Mouse (Mus musculus): Measurements from ENCODE around the gene Chd5. TPM values are rescaled to one million over a fixed set of nuclear protein-coding genes. Genes with fewer than 3 reads are reported as not detected.

Gene Chd5
- 0.04 TPM in 1 of 2 replicates, not detected in the other for polyA plus RNA-seq (2015; fragmentation: Nextera tagmentation; extraction: Ambion mirVana)

DNA sequence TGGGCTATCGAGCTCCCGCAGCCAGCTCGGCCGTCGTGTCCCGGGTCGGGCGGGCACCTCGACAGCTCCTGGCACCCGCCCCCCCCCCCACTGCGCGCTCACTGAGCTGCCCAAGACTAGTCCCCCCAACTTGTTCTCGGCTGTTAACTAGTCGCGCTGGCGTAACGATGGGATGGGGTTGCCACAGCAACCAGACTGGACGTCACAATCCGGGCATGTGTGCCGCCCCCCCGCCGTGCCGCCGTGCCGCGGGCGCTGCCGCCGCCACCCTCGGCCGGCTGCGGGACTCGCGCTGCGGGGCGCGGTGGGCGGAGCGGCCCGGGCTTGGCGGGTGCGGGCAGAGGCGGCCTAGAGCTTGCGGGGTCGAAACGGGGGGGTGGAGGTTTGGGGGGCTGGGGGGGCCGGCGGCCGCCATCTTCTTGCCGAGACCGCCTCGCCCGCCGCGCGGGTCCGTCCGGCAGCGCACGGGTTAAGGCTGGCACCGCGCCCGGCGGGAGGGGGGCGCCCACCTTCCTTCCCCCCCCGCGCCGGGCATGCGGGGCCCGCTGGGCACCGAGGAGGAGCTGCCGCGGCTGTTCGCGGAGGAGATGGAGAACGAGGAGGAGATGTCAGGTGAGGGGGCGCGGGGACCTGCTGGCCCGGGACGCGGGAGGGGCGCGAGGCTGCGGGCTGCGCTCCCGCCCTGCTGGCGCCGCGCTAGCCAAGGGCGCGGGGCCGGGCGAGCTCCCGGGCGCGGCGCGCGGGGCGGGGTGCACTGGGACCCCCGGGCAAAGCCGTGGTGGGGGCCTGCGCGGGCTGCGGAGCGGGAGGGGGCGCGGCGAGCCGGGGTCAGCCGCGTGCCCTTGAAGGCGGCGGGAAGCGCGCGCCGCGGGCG, at the start of gene Chd5:
Gene Chd5, plus strand, starts transcription at position 233 of the 874 bp plus-strand sequence.
- WGBS (ENCODE audit: insufficient replicate concordance) = 3% methylated on average over 93 of the region's 120 CpGs
- Histone ChIP-seq H3K9ac (ENCODE audit: low read depth, low read length) (no peak within 1 kb of the TSS), H3K9me3 (replicated peaks; ENCODE audit: control insufficient read depth, low read length) (no peaks in the 10 kb centered on the region), H3K27ac (ENCODE audit: low read length) (no peak within 1 kb of the TSS), H3K4me1 (ENCODE audit: control insufficient read depth, low read depth, low read length) (peaks cover 4% of the 10 kb centered on the region), H3K27me3 (ENCODE audit: control insufficient read depth, insufficient read depth, low read depth, low read length) (peaks cover 50% of the 10 kb centered on the region), H3K4me2 (ENCODE audit: low read depth, low read length) (peak within 1 kb of the TSS; percentile 41), H3K36me3 (ENCODE audit: control insufficient read depth, insufficient read depth) (peaks cover 7% of the 10 kb centered on the region), H3K4me3 (ENCODE audit: low read depth, low read length) (peak within 1 kb of the TSS; percentile 33)
- ATAC-seq (ENCODE audit: low read depth) = no peak

DNA sequence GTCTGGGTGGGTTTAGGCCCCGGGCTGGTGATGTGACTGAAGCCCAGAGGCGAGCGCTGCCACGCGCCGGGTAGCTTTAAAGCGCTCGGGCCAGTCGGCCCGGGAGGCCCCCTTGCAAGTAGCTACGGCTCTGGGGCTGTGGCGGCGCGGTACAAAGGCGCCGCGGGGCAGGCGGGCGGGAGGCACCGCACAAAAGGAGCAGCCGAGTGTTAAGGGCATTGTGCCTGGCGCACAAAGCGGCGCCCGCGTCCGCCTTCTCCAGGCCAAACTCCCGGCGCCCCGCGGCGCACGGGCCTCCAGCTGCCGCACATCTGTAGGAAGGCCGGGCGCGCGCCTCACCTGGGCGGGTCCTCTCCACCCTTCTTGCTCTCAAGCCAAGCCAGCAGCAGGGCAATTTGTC, 48.1 kb upstream of the Chd5 start:
- Histone ChIP-seq H3K9ac (ENCODE audit: low read depth, low read length) (no peak overlapping the region), H3K4me1 (ENCODE audit: control insufficient read depth, low read depth, low read length) (peaks cover 6% of the 10 kb centered on the region; the same call in 1 of the 2 replicates), H3K27ac (ENCODE audit: low read length) (no peak overlapping the region), H3K27me3 (ENCODE audit: control insufficient read depth, insufficient read depth, low read depth, low read length) (peaks cover 77% of the 10 kb centered on the region), H3K4me3 (ENCODE audit: low read depth, low read length) (no peak overlapping the region), H3K36me3 (ENCODE audit: control insufficient read depth, insufficient read depth) (no peaks in the 10 kb centered on the region), H3K9me3 (replicated peaks; ENCODE audit: control insufficient read depth, low read length) (no peaks in the 10 kb centered on the region), H3K4me2 (ENCODE audit: low read depth, low read length) (no peak overlapping the region)
- 3% methylated on average over 39 of the region's 39 CpGs for WGBS (ENCODE audit: insufficient replicate concordance)
- ATAC-seq (ENCODE audit: low read depth) = no peak

DNA sequence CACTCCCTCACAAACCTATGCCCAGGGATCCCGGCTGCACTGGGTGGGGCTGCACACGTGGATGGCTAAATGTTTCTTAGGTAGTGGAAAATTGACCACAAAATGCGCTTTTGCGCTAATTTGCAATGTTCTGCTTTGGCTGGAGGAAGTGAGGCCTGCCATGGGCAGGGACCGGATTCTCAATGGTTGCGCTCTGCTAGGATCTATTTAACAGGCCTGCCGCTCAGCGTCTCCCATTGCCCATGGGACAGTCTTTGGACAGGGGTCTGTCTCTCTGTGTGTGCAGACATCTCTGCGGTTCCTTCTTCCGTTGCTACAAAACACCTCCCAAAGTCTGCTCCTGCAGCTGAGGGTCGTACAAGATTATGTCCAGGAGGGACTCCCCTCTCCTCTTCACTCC, 47.5 kb upstream of the Chd5 start:
- Histone ChIP-seq H3K4me3 (ENCODE audit: low read depth, low read length) (no peak overlapping the region), H3K9me3 (replicated peaks; ENCODE audit: control insufficient read depth, low read length) (no peaks in the 10 kb centered on the region), H3K36me3 (ENCODE audit: control insufficient read depth, insufficient read depth) (no peaks in the 10 kb centered on the region), H3K4me1 (ENCODE audit: control insufficient read depth, low read depth, low read length) (peaks cover 11% of the 10 kb centered on the region), H3K9ac (ENCODE audit: low read depth, low read length) (no peak overlapping the region), H3K27ac (ENCODE audit: low read length) (no peak overlapping the region), H3K27me3 (ENCODE audit: control insufficient read depth, insufficient read depth, low read depth, low read length) (peaks cover 72% of the 10 kb centered on the region), H3K4me2 (ENCODE audit: low read depth, low read length) (no peak overlapping the region)
- WGBS (ENCODE audit: insufficient replicate concordance) = 23% methylated on average over 11 of the region's 11 CpGs
- no peak for ATAC-seq (ENCODE audit: low read depth)

DNA sequence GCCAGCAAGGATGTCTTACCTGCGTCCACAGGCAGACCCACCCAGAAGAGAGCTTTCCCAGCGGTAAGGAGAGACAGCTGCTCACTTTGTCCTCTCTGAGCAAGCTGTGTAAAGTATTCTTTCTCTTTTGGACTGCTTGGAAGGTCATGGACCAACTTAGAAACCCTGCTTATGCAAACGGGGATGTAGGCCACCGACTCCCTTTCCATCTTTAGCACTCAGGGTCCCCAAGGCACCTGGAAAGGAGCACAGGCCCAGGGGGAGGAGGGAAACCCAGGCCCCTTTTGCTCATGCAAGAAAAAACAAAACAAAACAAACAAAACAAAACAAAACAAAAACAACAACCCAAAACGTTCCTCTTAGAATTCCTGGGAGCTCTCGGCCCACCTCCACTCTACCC, 46.9 kb upstream of the Chd5 start, which contains the start of gene Hes3:
Gene Hes3, minus strand, starts transcription at position 101 of the 400 bp plus-strand sequence.
- H3K4me3 ChIP-seq (ENCODE audit: low read depth, low read length) = no peak within 1 kb of the TSS
- 31% methylated on average over 6 of the region's 6 CpGs for WGBS (ENCODE audit: insufficient replicate concordance)

DNA sequence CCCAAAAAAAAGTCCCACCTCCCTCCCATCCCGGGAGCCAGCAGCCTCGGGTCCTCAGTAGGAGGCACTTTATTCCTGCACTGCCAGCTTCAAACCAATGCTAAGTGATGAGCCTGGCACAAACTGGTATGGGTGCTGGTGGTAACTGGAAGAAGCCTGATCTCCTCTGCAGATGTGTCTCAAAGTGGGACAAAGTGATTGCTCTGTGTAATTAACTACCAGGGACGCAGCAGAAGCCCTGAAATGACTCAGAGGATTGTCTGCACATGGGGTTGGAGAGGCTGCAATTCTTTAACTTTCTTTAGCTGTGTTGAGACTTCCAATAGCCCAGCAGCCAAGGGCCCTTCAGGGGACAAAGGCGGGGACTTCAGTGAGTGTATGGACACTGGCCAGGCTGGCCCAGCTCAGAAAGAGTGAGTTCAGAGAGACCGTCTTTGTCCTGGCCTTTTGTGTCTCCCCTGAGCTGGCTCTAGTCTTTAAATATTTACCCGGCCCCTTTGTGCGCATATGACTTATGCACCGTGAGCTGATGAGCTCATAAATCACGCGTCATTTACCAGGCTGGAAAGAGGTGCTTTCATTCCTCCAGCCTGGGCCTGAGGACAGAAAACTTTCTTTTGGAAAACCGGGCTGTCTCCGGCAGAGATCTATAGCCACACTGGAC, 46.2 kb upstream of the Chd5 start:
- ATAC-seq (ENCODE audit: low read depth) = no peak
- no peak overlapping the region for H3K9ac ChIP-seq (ENCODE audit: low read depth, low read length)
- WGBS (ENCODE audit: insufficient replicate concordance) = 37% methylated on average over 12 of the region's 12 CpGs
- peaks cover 60% of the 10 kb centered on the region for H3K27me3 ChIP-seq (ENCODE audit: control insufficient read depth, insufficient read depth, low read depth, low read length)
- H3K4me1 ChIP-seq (ENCODE audit: control insufficient read depth, low read depth, low read length) = peaks cover 7% of the 10 kb centered on the region
- no peak overlapping the region for H3K4me2 ChIP-seq (ENCODE audit: low read depth, low read length)
- no peaks in the 10 kb centered on the region for H3K36me3 ChIP-seq (ENCODE audit: control insufficient read depth, insufficient read depth)
- H3K9me3 ChIP-seq (replicated peaks; ENCODE audit: control insufficient read depth, low read length) = no peaks in the 10 kb centered on the region
- no peak overlapping the region for H3K27ac ChIP-seq (ENCODE audit: low read length)
- H3K4me3 ChIP-seq (ENCODE audit: low read depth, low read length) = no peak overlapping the region

More for the DNA sequence above, 46.9 kb upstream of the Chd5 start, which contains the start of gene Hes3:
- Histone ChIP-seq H3K9me3 (replicated peaks; ENCODE audit: control insufficient read depth, low read length) (no peaks in the 10 kb centered on the region), H3K9ac (ENCODE audit: low read depth, low read length) (no peak within 1 kb of the TSS), H3K4me1 (ENCODE audit: control insufficient read depth, low read depth, low read length) (peaks cover 7% of the 10 kb centered on the region), H3K36me3 (ENCODE audit: control insufficient read depth, insufficient read depth) (no peaks in the 10 kb centered on the region), H3K27me3 (ENCODE audit: control insufficient read depth, insufficient read depth, low read depth, low read length) (peaks cover 67% of the 10 kb centered on the region), H3K27ac (ENCODE audit: low read length) (no peak within 1 kb of the TSS), H3K4me2 (ENCODE audit: low read depth, low read length) (no peak within 1 kb of the TSS)
- ATAC-seq (ENCODE audit: low read depth) = no peak

DNA sequence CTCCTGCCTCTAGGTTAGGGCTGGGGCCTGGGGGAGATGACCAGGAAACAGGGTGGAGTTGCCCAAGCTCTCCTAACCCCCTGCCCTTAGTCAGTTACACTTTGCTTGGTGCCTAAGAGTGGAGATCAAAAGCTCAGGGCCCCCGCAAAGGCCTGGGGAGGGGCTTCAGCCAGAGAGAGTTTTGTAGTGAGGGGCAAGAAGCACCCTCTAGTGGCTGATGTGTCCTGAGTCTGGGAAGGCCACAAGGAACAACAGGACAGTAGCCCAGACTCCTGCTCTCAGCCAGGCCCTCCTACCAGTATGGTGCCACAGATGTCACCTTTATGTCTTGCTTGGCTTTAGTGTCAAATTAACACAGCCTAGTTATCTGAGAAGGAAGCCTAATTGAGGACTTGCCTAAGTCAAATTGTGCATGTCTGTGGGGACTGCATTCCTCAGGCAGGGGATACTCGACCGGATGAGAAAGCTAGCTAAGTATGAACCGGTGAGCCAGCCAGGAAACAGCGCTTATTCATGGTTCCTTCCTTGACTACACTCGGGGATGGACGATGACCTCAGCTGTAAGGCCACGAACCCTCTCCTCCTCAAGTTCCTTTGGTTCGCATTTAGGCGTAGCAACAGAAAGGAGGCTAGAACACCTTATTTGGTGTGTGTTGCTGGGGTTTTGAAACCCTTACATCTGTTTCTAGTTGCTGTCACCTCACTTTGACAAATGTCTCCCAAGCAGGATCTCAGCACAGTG, 44.1 kb upstream of the Chd5 start:
- Histone ChIP-seq H3K27me3 (ENCODE audit: control insufficient read depth, insufficient read depth, low read depth, low read length) (peaks cover 46% of the 10 kb centered on the region), H3K9ac (ENCODE audit: low read depth, low read length) (no peak overlapping the region), H3K36me3 (ENCODE audit: control insufficient read depth, insufficient read depth) (no peaks in the 10 kb centered on the region), H3K4me3 (ENCODE audit: low read depth, low read length) (no peak overlapping the region), H3K9me3 (replicated peaks; ENCODE audit: control insufficient read depth, low read length) (no peaks in the 10 kb centered on the region), H3K4me2 (ENCODE audit: low read depth, low read length) (no peak overlapping the region), H3K4me1 (ENCODE audit: control insufficient read depth, low read depth, low read length) (peaks cover 22% of the 10 kb centered on the region), H3K27ac (ENCODE audit: low read length) (no peak overlapping the region)
- WGBS (ENCODE audit: insufficient replicate concordance) = 30% methylated on average over 10 of the region's 10 CpGs
- no peak for ATAC-seq (ENCODE audit: low read depth)

DNA sequence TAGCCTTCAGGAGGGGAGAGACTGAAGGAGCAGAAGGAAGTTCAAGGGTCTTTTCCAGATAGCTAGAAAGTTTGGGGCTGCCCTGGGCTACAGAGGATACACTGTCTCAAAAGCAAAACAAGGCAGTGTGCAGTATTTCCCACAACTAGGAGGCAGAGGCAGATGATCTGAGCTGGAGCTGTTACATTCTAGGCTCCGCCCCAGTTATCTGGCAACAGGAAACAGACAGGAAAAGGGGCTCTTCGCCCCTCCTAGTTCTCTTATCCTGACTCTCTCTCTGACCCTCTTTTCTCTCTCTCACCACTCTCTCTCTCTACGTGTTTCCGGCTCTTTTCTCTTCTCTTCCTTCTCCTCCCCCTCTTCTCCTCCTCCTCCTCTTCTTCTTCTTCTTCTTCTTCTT, 42.5 kb upstream of the Chd5 start:
- Histone ChIP-seq H3K9me3 (replicated peaks; ENCODE audit: control insufficient read depth, low read length) (no peaks in the 10 kb centered on the region), H3K27me3 (ENCODE audit: control insufficient read depth, insufficient read depth, low read depth, low read length) (peaks cover 32% of the 10 kb centered on the region), H3K4me2 (ENCODE audit: low read depth, low read length) (peak overlapping the region; percentile 70), H3K4me1 (ENCODE audit: control insufficient read depth, low read depth, low read length) (peaks cover 22% of the 10 kb centered on the region), H3K9ac (ENCODE audit: low read depth, low read length) (peak overlapping the region; percentile 33), H3K4me3 (ENCODE audit: low read depth, low read length) (peak overlapping the region; percentile 32), H3K36me3 (ENCODE audit: control insufficient read depth, insufficient read depth) (peaks cover 3% of the 10 kb centered on the region; the same call in 1 of the 2 replicates), H3K27ac (ENCODE audit: low read length) (peak overlapping the region; percentile 45)
- WGBS (ENCODE audit: insufficient replicate concordance) = 10% methylated on average over 4 of the region's 4 CpGs
- no peak for ATAC-seq (ENCODE audit: low read depth)

DNA sequence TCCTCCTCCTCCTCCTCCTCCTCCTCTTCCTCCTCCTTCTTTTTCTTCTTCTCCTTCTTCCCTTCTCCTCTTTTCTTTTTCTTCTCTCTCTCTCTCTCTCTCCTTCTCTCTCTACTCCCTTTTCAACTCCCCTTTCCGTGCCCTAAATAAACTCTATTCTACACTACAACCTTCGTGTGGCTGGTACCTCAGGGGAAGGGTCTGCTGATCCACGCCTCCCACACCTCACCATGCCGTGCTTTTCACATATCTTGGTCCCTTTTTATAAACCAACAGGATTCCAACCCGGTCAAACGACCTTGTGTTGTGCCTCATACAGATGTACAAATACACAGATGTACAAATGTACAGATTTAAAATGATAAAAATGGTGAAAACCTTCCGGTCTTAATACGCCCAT, 42.1 kb upstream of the Chd5 start:
- ATAC-seq (ENCODE audit: low read depth) = no peak
- Histone ChIP-seq H3K9me3 (replicated peaks; ENCODE audit: control insufficient read depth, low read length) (no peaks in the 10 kb centered on the region), H3K4me2 (ENCODE audit: low read depth, low read length) (peak overlapping the region; percentile 70), H3K27ac (ENCODE audit: low read length) (peak overlapping the region; percentile 92), H3K4me3 (ENCODE audit: low read depth, low read length) (peak overlapping the region; percentile 75), H3K27me3 (ENCODE audit: control insufficient read depth, insufficient read depth, low read depth, low read length) (peaks cover 27% of the 10 kb centered on the region), H3K36me3 (ENCODE audit: control insufficient read depth, insufficient read depth) (peaks cover 3% of the 10 kb centered on the region; the same call in 1 of the 2 replicates), H3K4me1 (ENCODE audit: control insufficient read depth, low read depth, low read length) (peaks cover 22% of the 10 kb centered on the region), H3K9ac (ENCODE audit: low read depth, low read length) (peak overlapping the region; percentile 80)
- under 1% methylated on average over 8 of the region's 8 CpGs for WGBS (ENCODE audit: insufficient replicate concordance)
